Mouse (Mus musculus) lung, embryonic 16.5 days (tissue): ENCODE results near the gene Trim17. TPM values are rescaled to one million over a fixed set of nuclear protein-coding genes. Genes with fewer than 3 reads are reported as not detected.

Experiments
- microRNA-seq: library from miRNA; unstranded; fragments of <30 nt; microRNA quantifications from one replicate; pipeline ENCODE4, GENCODE M21; 2016
- polyA plus RNA-seq: library from polyadenylated mRNA; unstranded; fragments of >200 nt; fragmentation: Nextera tagmentation; extraction: Ambion mirVana; gene quantifications from 2 replicates; pipeline ENCODE4 v1.2.1, GENCODE M21; 2015

Gene Trim17
- polyA plus RNA-seq, 1 experiment from 2014 or later: 0.41 TPM

Small RNA genes within 50 kb of the gene (microRNA-seq; reads per million reads assigned to microRNA genes)
- not detected for gene Gm44313

Other genes with a start within 250 kb of the Trim17 start
- gene Olfr318, start 230.7 kb upstream of the Trim17 start, polyA plus RNA-seq: not detected in 2 replicates
- not detected in 2 replicates for gene Olfr317, start 215.5 kb upstream of the Trim17 start, polyA plus RNA-seq
- gene Olfr316, start 202.0 kb upstream of the Trim17 start, polyA plus RNA-seq: not detected in 2 replicates
- not detected in 2 replicates for gene Olfr315, start 181.5 kb upstream of the Trim17 start, polyA plus RNA-seq
- not detected in 2 replicates for gene Olfr314, start 171.7 kb upstream of the Trim17 start, polyA plus RNA-seq
- gene Fam183b, start 152.7 kb upstream of the Trim17 start, polyA plus RNA-seq: 11.9 and 15.8 TPM in 2 replicates
- gene Olfr313, start 139.7 kb upstream of the Trim17 start, polyA plus RNA-seq: not detected in 2 replicates
- 0.08 TPM in 1 of 2 replicates, not detected in the other for gene Olfr312, start 125.4 kb upstream of the Trim17 start, polyA plus RNA-seq
- not detected in 2 replicates for gene Olfr311, start 115.4 kb upstream of the Trim17 start, polyA plus RNA-seq
- 8.0 and 9.0 TPM in 2 replicates for gene Gm12258, start 107.5 kb upstream of the Trim17 start, polyA plus RNA-seq
- 6.9 and 7.1 TPM in 2 replicates for gene 2810021J22Rik, start 87.5 kb upstream of the Trim17 start, polyA plus RNA-seq
- gene Zfp39, start 50.5 kb upstream of the Trim17 start, polyA plus RNA-seq: 4.7 and 6.2 TPM in 2 replicates
- gene Btnl10, start 36.8 kb upstream of the Trim17 start, polyA plus RNA-seq: 0.08 and 0.38 TPM in 2 replicates
- 150 and 161 TPM in 2 replicates for gene Rnf187, start 15.8 kb upstream of the Trim17 start, polyA plus RNA-seq
- gene Hist3h2ba, start 5.8 kb upstream of the Trim17 start, polyA plus RNA-seq: 24.0 and 28.3 TPM in 2 replicates
- gene Hist3h2a, start within 50 bp of the Trim17 start, polyA plus RNA-seq: 21.8 and 23.3 TPM in 2 replicates
- 21.9 and 23.2 TPM in 2 replicates for gene Trim11, start 23.4 kb downstream of the Trim17 start, polyA plus RNA-seq
- 1.9 and 3.0 TPM in 2 replicates for gene Obscn, start 181.7 kb downstream of the Trim17 start, polyA plus RNA-seq
- gene Iba57, start 209.1 kb downstream of the Trim17 start, polyA plus RNA-seq: 4.6 and 4.8 TPM in 2 replicates
- gene Gjc2, start 228.5 kb downstream of the Trim17 start, polyA plus RNA-seq: 0.31 and 0.50 TPM in 2 replicates
- 127 and 129 TPM in 2 replicates for gene Guk1, start 237.5 kb downstream of the Trim17 start, polyA plus RNA-seq
- 83.1 and 84.8 TPM in 2 replicates for gene Mrpl55, start 247.8 kb downstream of the Trim17 start, polyA plus RNA-seq